Mouse (Mus musculus): ENCODE measurements around the gene Tmem273.

GRCm38 (mm10) chr14:32823861-32824260 is 38.1 kb downstream of the Tmem273 start:
- TF ChIP-seq CTCF (IDR thresholded peaks at IDR 0.05; ENCODE audit: low read depth, low read length) (no peak), GATA1 (IDR thresholded peaks at IDR 0.05; ENCODE audit: borderline replicate concordance, low read length) (no peak)

Data from G1E (cell line).